Mouse (Mus musculus) lung, adult 2 months (tissue): Measurements from ENCODE around the gene Mapk14.

Source experiments
- CTCF ChIP-seq: fragments of 200-500 bp; IDR thresholded peaks from 2 replicates; pipeline ENCODE4 v1.5.1; 2011; ENCODE audit warnings: mild to moderate bottlenecking, low read length, control low read depth; ENCODE audit not compliant: insufficient read depth
- POLR2A ChIP-seq: fragments of 200-500 bp; IDR thresholded peaks from 2 replicates; pipeline ENCODE4 v1.6.1; 2011; ENCODE audit warnings: low read depth, mild to moderate bottlenecking, control low read depth, low read length, borderline replicate concordance; ENCODE audit errors: extremely low read depth

GRCm38 (mm10) chr17:28736486-28736885, 45.4 kb downstream of the Mapk14 start:
- no peak for TF ChIP-seq CTCF
- no peak for TF ChIP-seq POLR2A
